Mouse (Mus musculus) spleen, adult 18-20 months (tissue): ENCODE data around the gene Zdhhc18.

ENCODE experiments used
- DNase-seq, 2 experiments: peaks; one replicate each; pipeline ENCODE4 v3.0.0; 2022; ENCODE audit warnings: mixed read lengths in 2 of 2

Gene Zdhhc18

GRCm38 (mm10) chr4:133630326-133630920 lies 19.5 kb downstream of the Zdhhc18 start:
- DNase-seq = no peak

GRCm38 (mm10) chr4:133629191-133629590 lies 20.8 kb downstream of the Zdhhc18 start:
- no peak for DNase-seq

GRCm38 (mm10) chr4:133628517-133628916 lies 21.4 kb downstream of the Zdhhc18 start:
- DNase-seq = no peak

- no peak for DNase-seq
Measured at GRCm38 (mm10) chr4:133627039-133627438, 22.9 kb downstream of the Zdhhc18 start.

- no peak for DNase-seq
Measured at GRCm38 (mm10) chr4:133626621-133627020, 23.3 kb downstream of the Zdhhc18 start.

GRCm38 (mm10) chr4:133626221-133626620 lies 23.7 kb downstream of the Zdhhc18 start:
- DNase-seq = no peak

- peak; percentile 72 to 73 for DNase-seq
Measured at GRCm38 (mm10) chr4:133625621-133626071, 24.3 kb downstream of the Zdhhc18 start.

- DNase-seq = no peak
Measured at GRCm38 (mm10) chr4:133624830-133625229, 25.1 kb downstream of the Zdhhc18 start.

GRCm38 (mm10) chr4:133622161-133622695 lies 27.7 kb downstream of the Zdhhc18 start:
- peak; percentile 55 to 57 for DNase-seq

- no peak for DNase-seq
Measured at GRCm38 (mm10) chr4:133620668-133621067, 29.3 kb downstream of the Zdhhc18 start.

GRCm38 (mm10) chr4:133619473-133620136 lies 30.3 kb downstream of the Zdhhc18 start:
- DNase-seq = no peak

GRCm38 (mm10) chr4:133617936-133618335 lies 32.0 kb downstream of the Zdhhc18 start:
- no peak for DNase-seq

- DNase-seq = no peak
Measured at GRCm38 (mm10) chr4:133615416-133615815, 34.5 kb downstream of the Zdhhc18 start.

- DNase-seq = peak in 1 of 2 experiments; percentile 44
Measured at GRCm38 (mm10) chr4:133614274-133614761, 35.6 kb downstream of the Zdhhc18 start.

GRCm38 (mm10) chr4:133613867-133614266 lies 36.1 kb downstream of the Zdhhc18 start:
- DNase-seq = no peak

- no peak for DNase-seq
Measured at GRCm38 (mm10) chr4:133613026-133613425, 36.9 kb downstream of the Zdhhc18 start.

- no peak for DNase-seq
Measured at GRCm38 (mm10) chr4:133612416-133612815, 37.5 kb downstream of the Zdhhc18 start.

GRCm38 (mm10) chr4:133611815-133612214 lies 38.1 kb downstream of the Zdhhc18 start:
- no peak for DNase-seq

- DNase-seq = peak; percentile 71 to 88
Measured at GRCm38 (mm10) chr4:133609719-133610118, 40.2 kb downstream of the Zdhhc18 start.

GRCm38 (mm10) chr4:133607284-133607683 lies 42.7 kb downstream of the Zdhhc18 start:
- no peak for DNase-seq

- DNase-seq = no peak
Measured at GRCm38 (mm10) chr4:133605330-133605729, 44.6 kb downstream of the Zdhhc18 start.

- DNase-seq = no peak
Measured at GRCm38 (mm10) chr4:133604856-133605255, 45.1 kb downstream of the Zdhhc18 start.

- DNase-seq = no peak
Measured at GRCm38 (mm10) chr4:133604175-133604574, 45.8 kb downstream of the Zdhhc18 start.

GRCm38 (mm10) chr4:133603056-133603455 lies 46.9 kb downstream of the Zdhhc18 start:
- DNase-seq = no peak
